Mouse (Mus musculus) left cerebral cortex, adult 9 months (tissue): Measurements from ENCODE around the gene Slamf8.

ENCODE experiments used
- DNase-seq, 2 experiments: peaks; one replicate each; pipeline ENCODE4 v3.0.0; 2022; ENCODE audit warnings: low spot score in 2 of 2

The Slamf8 gene

DNA sequence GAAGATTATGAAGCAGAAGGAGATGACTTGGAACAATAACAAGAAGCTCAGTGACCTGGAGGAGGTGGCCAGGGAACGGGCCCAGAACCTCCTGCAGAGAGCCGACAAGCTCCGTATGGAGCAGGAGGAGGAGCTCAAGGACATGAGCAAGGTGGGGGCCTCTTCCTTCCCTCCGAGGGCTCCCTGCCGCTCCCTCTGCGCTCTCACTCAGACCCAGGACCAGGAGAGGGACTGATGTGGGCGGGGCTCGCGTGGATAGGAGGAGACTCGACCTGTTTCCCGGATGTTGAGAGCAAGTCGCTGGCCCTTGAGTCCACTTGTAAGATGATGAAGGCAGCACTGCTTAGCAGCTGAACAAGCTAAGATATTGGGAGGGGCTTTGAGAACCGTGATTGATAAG lies 57.8 kb downstream of the Slamf8 start:
- no peak for DNase-seq
